Mouse (Mus musculus) midbrain, embryonic 14.5 days (tissue): Measurements from ENCODE around the gene Plxna3. TPM values are rescaled to one million over a fixed set of nuclear protein-coding genes. Genes with fewer than 3 reads are reported as not detected.
"Not testable (repeated sequence)": the region's sequence is repeated elsewhere in the genome, so short reads cannot be mapped to it uniquely, and the experiment has no call there.

Experiments
- ATAC-seq: fragments of 200-750 bp; cut with Nextera tagmentation; 2 replicates; pipeline ENCODE4 v1.8.0; 2017; ENCODE audit warnings: moderate number of reproducible peaks, moderate library complexity; ENCODE audit not compliant: low FRiP score, low TSS enrichment
- DNase-seq: peaks from one replicate; pipeline ENCODE4 v3.0.0-alpha.2; 2015
- H3K27ac ChIP-seq: fragments of 300-500 bp; sonication (generic); replicated peaks from 2 replicates; pipeline ENCODE4 v1.5.1; 2014; ENCODE audit warnings: mild to moderate bottlenecking, low read depth, low read length, moderate library complexity
- H3K27me3 ChIP-seq: fragments of 300-500 bp; sonication (generic); 2 replicates; pipeline ENCODE4 v1.6.1; 2014; ENCODE audit warnings: low read length, control low read depth, mixed read lengths; ENCODE audit not compliant: control insufficient read depth, insufficient read depth
- H3K36me3 ChIP-seq: fragments of 300-500 bp; sonication (generic); 2 replicates; pipeline ENCODE4 v1.6.1; 2014; ENCODE audit warnings: low read length, control low read depth; ENCODE audit not compliant: control insufficient read depth, insufficient read depth
- H3K4me1 ChIP-seq: fragments of 300-500 bp; sonication (generic); 2 replicates; pipeline ENCODE4 v1.6.1; 2014; ENCODE audit warnings: mild to moderate bottlenecking, antibody characterized with exemption, low read length, control low read depth; ENCODE audit not compliant: control insufficient read depth, insufficient read depth
- H3K4me2 ChIP-seq: fragments of 300-500 bp; sonication (generic); 2 replicates; pipeline ENCODE4 v1.6.1; 2014; ENCODE audit warnings: mild to moderate bottlenecking, low read length, moderate library complexity
- H3K4me3 ChIP-seq: fragments of 300-500 bp; sonication (generic); replicated peaks from 2 replicates; pipeline ENCODE4 v1.5.1; 2014; ENCODE audit warnings: low read depth, low read length
- H3K9ac ChIP-seq: fragments of 300-500 bp; sonication (generic); replicated peaks from 2 replicates; pipeline ENCODE4 v1.6.1; 2014; ENCODE audit warnings: mild to moderate bottlenecking, low read length, moderate library complexity
- H3K9me3 ChIP-seq: fragments of 300-500 bp; sonication (generic); 2 replicates; pipeline ENCODE4 v1.6.1; 2016; ENCODE audit warnings: low read length, control low read depth, mixed read lengths; ENCODE audit not compliant: control insufficient read depth
- WGBS: fragments of 180-500 bp; shearing (Covaris S2); extraction: QIAGEN DNeasy Blood & Tissue Kit; methylation state at CpG from one replicate; pipeline ENCODE4 v1.1.7; 2014; 5-methylcytosine and 5-hydroxymethylcytosine counted together
- polyA plus RNA-seq: library from polyadenylated mRNA; unstranded; fragments of >200 nt; fragmentation: Nextera tagmentation; extraction: Ambion mirVana; gene quantifications from 2 replicates; pipeline ENCODE4 v1.2.1, GENCODE M21; 2014

The Plxna3 gene
- polyA plus RNA-seq, 1 experiment from 2014 or later: 56.6 TPM

DNA sequence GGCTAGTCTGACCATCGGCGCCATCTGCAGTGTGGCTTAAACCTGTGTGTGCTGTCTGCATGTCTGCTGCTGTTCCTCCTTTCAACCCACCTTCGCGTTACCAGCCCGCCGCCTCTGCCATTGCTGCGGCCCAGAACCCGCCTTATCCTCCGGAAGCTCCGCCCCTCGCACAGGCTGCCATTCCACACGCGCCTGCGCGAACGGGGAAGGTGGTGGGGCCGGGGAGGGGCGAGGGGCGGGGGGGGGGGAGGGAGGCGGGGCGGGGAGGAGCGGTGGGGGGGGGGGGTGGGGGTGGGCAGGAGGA, 24.6 kb downstream of the Plxna3 start, which contains the start of gene Lage3:
TSS of gene Lage3 (minus strand) at position 152 of the 304 bp plus-strand sequence.
- H3K27me3 ChIP-seq: no peaks in the 10 kb centered on the region
- H3K9ac ChIP-seq: peak within 1 kb of the TSS; percentile 48
- H3K9me3 ChIP-seq: no peaks in the 10 kb centered on the region
- DNase-seq: peak; percentile 91
- peak within 1 kb of the TSS; percentile 64 for H3K27ac ChIP-seq
- H3K4me3 ChIP-seq: peak within 1 kb of the TSS; percentile 41
- H3K4me1 ChIP-seq: no peaks in the 10 kb centered on the region
- H3K36me3 ChIP-seq: no peaks in the 10 kb centered on the region
- peak within 1 kb of the TSS; percentile 60 for H3K4me2 ChIP-seq
- WGBS: 26% methylated on average over 14 of the region's 22 CpGs
- peak; percentile 64 for ATAC-seq

DNA sequence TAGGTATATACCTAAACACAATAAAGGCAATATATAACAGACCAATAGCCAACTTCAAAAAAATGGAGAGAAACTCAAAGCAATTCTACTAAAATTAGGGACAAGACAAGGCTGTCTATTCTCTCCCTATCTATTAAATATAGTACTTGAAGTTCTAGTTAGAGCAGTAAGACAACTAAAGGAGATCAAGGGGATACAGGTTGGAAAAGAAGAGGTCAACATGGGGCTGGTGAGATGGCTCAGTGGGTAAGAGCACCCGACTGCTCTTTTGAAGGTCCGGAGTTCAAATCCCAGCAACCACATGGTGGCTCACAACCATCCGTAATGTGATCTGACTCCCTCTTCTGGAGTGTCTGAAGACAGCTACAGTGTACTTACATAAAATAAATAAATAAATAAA, 28.2 kb downstream of the Plxna3 start:
- not testable (repeated sequence) for H3K36me3 ChIP-seq, H3K4me3 ChIP-seq, H3K27ac ChIP-seq, DNase-seq, H3K9me3 ChIP-seq, H3K4me2 ChIP-seq, H3K27me3 ChIP-seq, H3K9ac ChIP-seq, H3K4me1 ChIP-seq, ATAC-seq
- 84% methylated on average over 3 of the region's 3 CpGs for WGBS

DNA sequence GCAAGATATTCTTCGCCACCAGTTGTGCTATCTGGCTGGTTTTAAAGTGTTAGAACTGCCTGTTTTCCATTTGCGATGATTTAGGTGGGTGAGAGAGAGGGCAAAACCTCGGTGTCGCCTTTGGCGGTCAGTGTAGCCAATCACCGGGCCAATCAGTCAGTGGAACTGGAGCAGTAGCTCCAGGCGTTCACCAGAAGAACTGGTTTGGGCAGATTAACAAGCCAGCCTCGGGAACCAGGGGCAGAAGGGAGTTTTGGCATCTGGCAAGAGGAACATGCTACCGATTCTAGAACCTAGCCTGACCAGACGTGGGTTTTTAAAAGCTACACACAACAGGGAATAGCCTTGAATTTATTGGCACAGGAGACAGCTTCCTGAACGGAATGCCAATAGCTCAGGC, 30.3 kb downstream of the Plxna3 start:
- Histone ChIP-seq H3K9me3 (no peaks in the 10 kb centered on the region), H3K9ac (no peak overlapping the region), H3K4me2 (no peak overlapping the region), H3K27me3 (no peaks in the 10 kb centered on the region), H3K27ac (no peak overlapping the region), H3K36me3 (no peaks in the 10 kb centered on the region), H3K4me1 (no peaks in the 10 kb centered on the region), H3K4me3 (no peak overlapping the region)
- no peak for ATAC-seq
- no peak for DNase-seq
- 62% methylated on average over 11 of the region's 11 CpGs for WGBS

DNA sequence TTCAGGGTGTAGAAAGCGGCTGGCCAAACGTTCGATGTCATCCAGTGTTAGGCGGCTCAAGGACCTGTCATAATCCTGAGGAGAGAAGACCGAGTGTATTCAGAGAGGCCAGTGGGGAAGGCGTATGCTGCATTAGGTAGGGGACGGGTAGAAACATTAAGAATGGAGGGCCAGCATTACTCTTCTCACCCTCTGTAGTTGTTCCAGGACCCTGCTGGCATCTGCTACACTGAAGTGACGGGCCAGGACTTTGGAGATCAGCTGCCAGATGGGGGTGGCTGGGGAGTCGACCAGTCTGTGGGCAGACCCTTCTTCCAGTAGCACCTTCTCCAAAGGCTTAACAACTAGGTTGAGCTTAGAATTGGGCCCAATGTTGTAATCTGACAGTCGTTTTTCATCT, 38.6 kb downstream of the Plxna3 start:
- Histone ChIP-seq H3K9me3 (no peaks in the 10 kb centered on the region), H3K4me3 (peak overlapping the region; percentile 55), H3K4me2 (peak overlapping the region; percentile 62), H3K27me3 (no peaks in the 10 kb centered on the region), H3K36me3 (no peaks in the 10 kb centered on the region), H3K27ac (0 out of 2 replicates have a peak overlapping the region, but pooled peaks have one; percentile 76), H3K4me1 (peaks cover 9% of the 10 kb centered on the region), H3K9ac (peak overlapping the region; percentile 75)
- WGBS: 70% methylated on average over 10 of the region's 10 CpGs
- DNase-seq: no peak
- ATAC-seq: no peak

DNA sequence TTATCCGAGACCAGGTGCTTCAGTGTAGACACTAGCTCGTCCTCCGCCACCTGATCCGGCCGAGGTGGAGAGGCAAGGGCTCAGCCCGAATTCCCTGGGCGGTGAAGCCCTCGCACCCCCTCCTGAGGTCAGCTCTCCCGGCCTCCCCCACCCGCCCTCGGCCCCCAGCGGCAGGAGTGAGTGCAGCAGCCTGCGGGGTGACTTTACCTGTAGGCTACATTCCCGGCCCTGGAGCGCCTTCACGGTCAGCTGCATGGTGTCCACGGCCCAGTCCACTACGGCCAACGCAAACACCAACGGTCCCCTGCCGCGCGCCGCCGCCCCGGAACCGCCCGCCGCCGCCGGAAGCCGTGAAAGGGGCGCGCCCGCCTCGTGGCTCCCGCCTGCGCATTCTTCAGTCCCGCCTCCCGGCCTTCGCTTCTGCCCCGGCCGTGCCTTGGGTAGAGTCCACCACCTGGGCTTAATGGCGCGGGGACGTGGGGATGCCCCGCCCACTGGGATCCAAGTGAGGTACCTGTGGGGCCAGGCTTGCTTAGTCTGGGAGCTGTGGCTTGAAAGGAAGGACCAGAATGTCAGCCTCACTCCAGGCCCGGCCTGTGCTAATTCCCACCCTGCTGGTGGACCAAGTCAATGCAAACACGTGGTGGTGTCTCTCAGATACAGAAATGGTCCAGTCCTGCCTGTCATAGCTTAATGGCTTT, 39.5 kb downstream of the Plxna3 start:
- Histone ChIP-seq H3K9ac (peak overlapping the region; percentile 75), H3K27ac (peak overlapping the region; percentile 76), H3K36me3 (no peaks in the 10 kb centered on the region), H3K9me3 (no peaks in the 10 kb centered on the region), H3K4me1 (peaks cover 9% of the 10 kb centered on the region), H3K4me3 (peak overlapping the region; percentile 55), H3K27me3 (no peaks in the 10 kb centered on the region), H3K4me2 (peak overlapping the region; percentile 62)
- ATAC-seq: peak; percentile 82
- DNase-seq: peak; percentile 80
- WGBS: 22% methylated on average over 48 of the region's 49 CpGs

DNA sequence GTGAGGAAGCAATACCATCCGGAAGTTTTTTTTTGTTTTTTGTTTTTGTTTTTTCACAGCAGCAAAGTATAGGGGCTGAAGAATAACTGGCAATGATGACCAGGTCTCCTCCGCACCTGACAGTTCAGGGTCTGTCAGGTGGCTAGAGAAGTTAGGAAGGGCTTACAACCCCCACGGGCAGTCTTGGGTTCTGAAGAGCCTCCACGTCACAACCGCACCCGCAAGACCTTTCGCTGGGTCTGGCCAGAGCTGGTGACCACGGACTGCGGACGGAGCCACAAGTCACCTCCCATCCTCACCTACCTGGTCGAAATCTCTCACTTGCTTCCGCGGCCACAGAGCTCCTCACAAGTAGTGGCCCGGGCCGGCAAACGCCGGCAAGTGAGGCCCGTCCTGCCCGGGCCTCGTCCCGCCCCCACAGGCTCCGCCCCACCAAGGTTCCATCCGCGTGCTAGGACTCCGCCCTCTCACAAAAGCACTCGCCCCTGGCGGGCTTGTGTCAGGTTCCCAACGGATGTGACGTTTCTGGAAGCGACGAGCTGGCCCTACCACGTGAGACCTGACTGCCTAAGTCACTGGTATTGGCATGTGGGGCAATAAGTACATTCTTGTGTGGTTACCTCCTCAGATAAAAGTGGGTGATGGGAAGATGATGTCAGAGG, 44.2 kb downstream of the Plxna3 start, which contains the start of the genes Ubl4a and Slc10a3:
TSS of gene Ubl4a (minus strand) at position 331 of the 662 bp plus-strand sequence.
TSS of gene Slc10a3 (minus strand) at position 462 of the 662 bp plus-strand sequence.
- 30% methylated on average over 32 of the region's 32 CpGs for WGBS
- H3K9ac ChIP-seq: peak within 1 kb of the TSS; percentile 39
- H3K4me2 ChIP-seq: peak within 1 kb of the TSS; percentile 63
- H3K9me3 ChIP-seq: no peaks in the 10 kb centered on the region
- H3K27ac ChIP-seq: no peak within 1 kb of the TSS
- peak within 1 kb of the TSS; percentile 42 for H3K4me3 ChIP-seq
- H3K27me3 ChIP-seq: no peaks in the 10 kb centered on the region
- peak; percentile 85 for ATAC-seq
- peak; percentile 89 for DNase-seq
- H3K36me3 ChIP-seq: no peaks in the 10 kb centered on the region
- H3K4me1 ChIP-seq: no peaks in the 10 kb centered on the region

DNA sequence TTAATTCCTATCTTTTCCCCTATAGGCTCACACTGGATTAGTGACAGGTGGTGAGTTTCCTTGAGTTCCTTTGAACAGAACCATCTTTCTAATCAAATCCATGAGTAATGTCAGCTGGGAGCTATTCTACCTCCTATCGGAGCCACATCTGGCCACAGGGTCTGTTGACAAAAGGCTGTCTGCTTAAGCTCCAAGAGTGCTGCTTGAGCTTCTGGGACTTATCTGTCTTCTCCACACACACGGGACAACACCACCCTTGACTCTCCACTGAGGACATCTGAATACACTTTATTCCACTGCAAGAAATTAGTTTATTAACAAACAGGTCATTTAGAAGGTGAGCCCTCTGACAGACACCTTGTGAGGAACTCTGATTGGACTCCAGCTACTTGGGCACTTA, 55.6 kb downstream of the Plxna3 start:
- H3K27ac ChIP-seq: no peak overlapping the region
- no peak overlapping the region for H3K9ac ChIP-seq
- H3K36me3 ChIP-seq: peaks cover 10% of the 10 kb centered on the region
- H3K9me3 ChIP-seq: no peaks in the 10 kb centered on the region
- H3K4me3 ChIP-seq: no peak overlapping the region
- no peak overlapping the region for H3K4me2 ChIP-seq
- DNase-seq (no peak), ATAC-seq (no peak)
- H3K27me3 ChIP-seq: no peaks in the 10 kb centered on the region
- 90% methylated on average over 2 of the region's 2 CpGs for WGBS
- no peaks in the 10 kb centered on the region for H3K4me1 ChIP-seq

DNA sequence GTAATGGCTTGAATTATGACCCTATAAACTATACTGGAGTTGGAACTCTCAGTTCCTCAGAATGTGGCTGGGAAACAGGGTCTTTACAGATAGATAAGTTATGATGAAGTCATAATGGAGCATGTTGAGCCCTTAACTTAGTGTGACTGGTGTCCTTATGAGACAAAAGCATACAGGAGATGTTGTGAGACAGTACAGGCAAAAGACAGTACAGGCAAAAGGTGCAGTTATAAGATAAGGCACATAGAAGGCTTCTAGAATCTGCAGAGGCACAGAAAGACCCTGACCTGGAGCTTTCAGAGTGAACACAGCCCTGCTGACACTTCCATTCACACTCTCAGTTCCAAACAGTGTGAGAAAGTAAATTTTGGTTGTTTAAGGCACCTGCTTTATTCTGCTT, 59.3 kb downstream of the Plxna3 start:
- Histone ChIP-seq H3K4me1 (no peaks in the 10 kb centered on the region), H3K27me3 (no peaks in the 10 kb centered on the region), H3K9me3 (no peaks in the 10 kb centered on the region), H3K4me3 (no peak overlapping the region), H3K36me3 (peaks cover 10% of the 10 kb centered on the region), H3K9ac (no peak overlapping the region), H3K27ac (no peak overlapping the region), H3K4me2 (no peak overlapping the region)
- no peak for DNase-seq
- ATAC-seq: no peak
